Mouse (Mus musculus) testis, adult 2 months (tissue): ENCODE results near the gene Ankrd6. TPM values are rescaled to one million over a fixed set of nuclear protein-coding genes. Genes with fewer than 3 reads are reported as not detected.

Source experiments
- H3K27ac ChIP-seq: fragments of 200-500 bp; 2 replicates; pipeline ENCODE4 v1.5.1; 2012; ENCODE audit warnings: low read depth, low read length; ENCODE audit not compliant: control insufficient read depth, insufficient read depth
- H3K27me3 ChIP-seq: fragments of 200-500 bp; 2 replicates; pipeline ENCODE4 v1.6.1; 2012; ENCODE audit warnings: mild to moderate bottlenecking, low read length, moderate library complexity; ENCODE audit not compliant: control insufficient read depth, insufficient read depth
- H3K36me3 ChIP-seq: fragments of 200-500 bp; 2 replicates; pipeline ENCODE4 v1.6.1; 2012; ENCODE audit warnings: mild to moderate bottlenecking, low read length; ENCODE audit not compliant: control insufficient read depth, insufficient read depth
- H3K4me1 ChIP-seq: fragments of 200-500 bp; 2 replicates; pipeline ENCODE4 v1.6.1; 2012; ENCODE audit warnings: low read length; ENCODE audit not compliant: control insufficient read depth, insufficient read depth
- H3K4me3 ChIP-seq: fragments of 200-500 bp; 2 replicates; pipeline ENCODE4 v1.5.1; 2012; ENCODE audit warnings: low read depth, mild to moderate bottlenecking, low read length, moderate library complexity, mixed read lengths; ENCODE audit not compliant: control insufficient read depth
- CTCF ChIP-seq: fragments of 200-500 bp; IDR thresholded peaks from 2 replicates; pipeline ENCODE4 v1.5.1; 2012; ENCODE audit warnings: low read depth, mild to moderate bottlenecking, inconsistent platforms, low read length, moderate library complexity; ENCODE audit not compliant: control insufficient read depth, insufficient read depth, insufficient replicate concordance
- POLR2A ChIP-seq: fragments of 200-500 bp; IDR thresholded peaks from 2 replicates; pipeline ENCODE4 v1.6.1; 2012; ENCODE audit warnings: low read depth, mild to moderate bottlenecking, inconsistent platforms, low read length, moderate library complexity; ENCODE audit not compliant: control insufficient read depth
- polyA plus RNA-seq: library from polyadenylated mRNA; depleted of rRNA; stranded (reverse); fragments of >200 nt; gene quantifications from 2 replicates; pipeline ENCODE4 v1.2.3, GENCODE M21; 2012

The Ankrd6 gene
- polyA plus RNA-seq, 1 experiment = 0.54 TPM

GRCm38 (mm10) chr4:32948696-32949095, 1.9 kb downstream of the Ankrd6 start:
- TF ChIP-seq POLR2A = no peak
- no peak for TF ChIP-seq CTCF
- no peak overlapping the region for H3K27ac ChIP-seq
- H3K4me3 ChIP-seq = no peak overlapping the region
- H3K4me1 ChIP-seq = peaks cover 13% of the 10 kb centered on the region
- no peaks in the 10 kb centered on the region for H3K36me3 ChIP-seq
- no peaks in the 10 kb centered on the region for H3K27me3 ChIP-seq

DNA sequence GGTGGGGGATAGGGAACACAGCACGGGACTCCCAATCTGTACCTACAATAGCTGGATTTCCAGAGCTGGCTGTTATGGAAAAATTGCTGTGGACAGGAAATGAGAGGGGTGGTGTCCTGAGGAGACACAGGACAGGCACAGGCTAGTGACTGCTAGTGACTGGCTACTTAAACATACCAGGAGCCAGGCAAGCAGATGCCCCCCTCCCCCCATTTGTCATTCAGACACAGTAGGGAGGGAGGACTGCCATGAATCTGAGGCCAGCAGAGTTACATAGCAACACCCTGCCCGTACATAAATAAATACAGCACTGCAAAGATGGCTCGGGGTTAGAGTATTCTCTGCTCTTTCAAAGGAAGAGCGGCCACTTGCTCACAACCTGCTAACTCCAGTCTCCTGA, 3.0 kb downstream of the Ankrd6 start:
- H3K36me3 ChIP-seq = no peaks in the 10 kb centered on the region
- H3K4me1 ChIP-seq = peaks cover 13% of the 10 kb centered on the region
- H3K27ac ChIP-seq = no peak overlapping the region
- H3K27me3 ChIP-seq = no peaks in the 10 kb centered on the region
- no peak for TF ChIP-seq POLR2A
- no peak for TF ChIP-seq CTCF
- no peak overlapping the region for H3K4me3 ChIP-seq

- H3K4me3 ChIP-seq = no peak overlapping the region
- TF ChIP-seq CTCF (no peak), POLR2A (no peak)
- no peak overlapping the region for H3K27ac ChIP-seq
- H3K4me1 ChIP-seq = no peaks in the 10 kb centered on the region
- H3K27me3 ChIP-seq = no peaks in the 10 kb centered on the region
- no peaks in the 10 kb centered on the region for H3K36me3 ChIP-seq
These were observed 9.7 kb downstream of the Ankrd6 start for GRCm38 (mm10) chr4:32940984-32941383.

GRCm38 (mm10) chr4:32939964-32940363, 10.7 kb downstream of the Ankrd6 start:
- H3K4me3 ChIP-seq = no peak overlapping the region
- H3K27me3 ChIP-seq = no peaks in the 10 kb centered on the region
- TF ChIP-seq CTCF (no peak), POLR2A (no peak)
- H3K27ac ChIP-seq = no peak overlapping the region
- H3K36me3 ChIP-seq = no peaks in the 10 kb centered on the region
- H3K4me1 ChIP-seq = no peaks in the 10 kb centered on the region

DNA sequence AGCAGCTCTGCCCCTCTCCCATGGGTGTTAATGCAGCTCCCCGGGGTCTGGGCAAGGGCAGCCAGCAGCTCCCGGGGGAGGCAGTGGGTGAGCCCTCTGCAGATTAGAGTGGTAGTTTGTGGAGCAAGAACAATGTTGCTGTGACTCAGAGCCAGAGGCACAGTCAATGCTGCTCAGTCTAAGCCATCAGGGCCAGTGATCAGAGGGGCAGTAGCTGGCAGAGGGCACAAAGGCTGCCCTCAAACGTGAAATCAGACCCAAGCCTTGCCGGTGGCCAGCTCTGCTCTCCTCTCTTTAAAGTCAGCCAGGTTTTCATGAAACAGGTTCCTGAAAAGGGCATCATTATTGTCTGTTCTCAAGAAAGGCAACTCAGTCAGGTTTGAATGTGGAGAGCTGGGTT, 11.1 kb downstream of the Ankrd6 start:
- H3K27ac ChIP-seq = no peak overlapping the region
- no peaks in the 10 kb centered on the region for H3K4me1 ChIP-seq
- TF ChIP-seq CTCF = no peak
- no peak for TF ChIP-seq POLR2A

DNA sequence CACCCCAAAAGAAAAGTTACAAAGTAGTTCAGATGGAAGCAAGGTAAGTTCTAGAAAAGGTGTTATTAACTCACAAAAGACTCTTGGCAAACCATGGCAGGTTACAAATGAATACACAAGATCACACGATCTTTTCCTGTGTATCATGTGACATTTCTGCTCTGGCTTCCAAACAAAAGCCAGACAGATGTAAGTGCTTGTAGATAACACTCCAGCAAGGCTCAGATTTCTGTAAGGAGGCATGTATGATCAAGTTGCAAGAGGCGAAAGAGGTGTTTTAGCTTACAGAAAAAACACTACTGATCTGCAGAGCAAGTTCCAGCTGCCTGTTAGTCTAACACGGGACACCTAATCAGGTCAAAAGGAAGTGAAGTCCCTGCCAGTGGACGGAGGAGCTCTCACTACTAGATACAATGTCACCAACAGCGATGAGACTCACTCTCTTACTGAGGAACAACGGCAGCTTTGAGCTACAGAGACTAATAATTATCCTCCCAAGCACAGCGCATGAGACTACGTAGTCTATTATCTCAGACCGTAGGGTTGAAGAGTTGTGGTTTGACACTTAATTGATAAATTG, 13.8 kb downstream of the Ankrd6 start:
- Histone ChIP-seq H3K36me3 (no peaks in the 10 kb centered on the region), H3K4me1 (no peaks in the 10 kb centered on the region), H3K27ac (peak overlapping the region; percentile 21; the same call in 1 of the 2 replicates), H3K27me3 (no peaks in the 10 kb centered on the region), H3K4me3 (no peak overlapping the region)
- no peak for TF ChIP-seq CTCF
- no peak for TF ChIP-seq POLR2A

More for the DNA sequence above, 11.1 kb downstream of the Ankrd6 start:
- Histone ChIP-seq H3K36me3 (no peaks in the 10 kb centered on the region), H3K27me3 (no peaks in the 10 kb centered on the region), H3K4me3 (no peak overlapping the region)

DNA sequence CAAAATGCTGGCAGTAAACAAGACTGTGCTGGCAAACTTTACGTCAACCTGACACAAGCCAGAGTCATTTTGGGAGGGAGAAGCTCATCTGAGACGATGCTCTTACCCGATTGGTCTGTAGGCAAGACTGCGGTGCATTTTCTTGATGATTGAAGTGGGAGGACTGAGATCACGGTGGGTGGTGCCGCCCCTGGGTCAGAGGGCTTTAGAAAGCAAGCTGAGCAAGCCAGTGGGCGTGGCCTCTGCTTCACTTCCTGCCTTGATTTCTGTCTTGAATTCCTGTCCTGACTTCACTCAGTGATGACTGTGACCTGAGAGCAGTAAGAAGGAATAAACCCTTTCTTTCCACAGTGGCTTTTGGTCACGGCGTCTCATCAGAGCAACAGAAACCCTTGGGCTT, 18.6 kb downstream of the Ankrd6 start:
- H3K36me3 ChIP-seq = no peaks in the 10 kb centered on the region
- TF ChIP-seq CTCF (no peak), POLR2A (no peak)
- 0 out of 2 replicates have a peak overlapping the region, but pooled peaks have one; percentile 4 for H3K4me3 ChIP-seq
- peaks cover 2% of the 10 kb centered on the region; the same call in 1 of the 2 replicates for H3K4me1 ChIP-seq
- H3K27ac ChIP-seq = no peak overlapping the region
- H3K27me3 ChIP-seq = no peaks in the 10 kb centered on the region
